Mouse (Mus musculus): ENCODE measurements at regions not wholly inside any gene's neighbourhood (a gene's known extent, or its start where the extent isn't known, plus 50 kb on each side); places are given as distances from the start of the nearest gene placed in this dataset.
A peak's percentile ranks its signal among the peaks of the same experiment; 100 is the strongest.

- DNase-seq: no peak
Measured at GRCm38 (mm10) chr13:58495390-58496073, 92.4 kb upstream of the Hnrnpk start.

GRCm38 (mm10) chr13:58494726-58495125, 91.6 kb upstream of the Hnrnpk start:
- DNase-seq: no peak

GRCm38 (mm10) chr13:58490829-58491228, 87.7 kb upstream of the Hnrnpk start:
- DNase-seq: no peak

GRCm38 (mm10) chr13:58485011-58485410, 81.9 kb upstream of the Hnrnpk start:
- no peak for DNase-seq

- no peak for DNase-seq
Measured at GRCm38 (mm10) chr13:58482701-58483100, 79.6 kb upstream of the Hnrnpk start.

GRCm38 (mm10) chr13:58480928-58481598, 77.9 kb upstream of the Hnrnpk start:
- DNase-seq: no peak

- no peak for DNase-seq
Measured at GRCm38 (mm10) chr13:58480388-58480927, 77.3 kb upstream of the Hnrnpk start.

GRCm38 (mm10) chr13:58478438-58478837, 75.3 kb upstream of the Hnrnpk start:
- no peak for DNase-seq

GRCm38 (mm10) chr13:58477253-58477652, 74.1 kb upstream of the Hnrnpk start:
- no peak for DNase-seq

GRCm38 (mm10) chr13:58476033-58476830, 73.1 kb upstream of the Hnrnpk start:
- no peak for DNase-seq

- DNase-seq: no peak
Measured at GRCm38 (mm10) chr13:58475495-58475894, 72.4 kb upstream of the Hnrnpk start.

GRCm38 (mm10) chr13:58472455-58472854, 69.3 kb upstream of the Hnrnpk start:
- DNase-seq: no peak

- peak; percentile 1 to 8 for DNase-seq
Measured at GRCm38 (mm10) chr13:58471704-58472103, 68.6 kb upstream of the Hnrnpk start.

GRCm38 (mm10) chr13:58469731-58470130, 66.6 kb upstream of the Hnrnpk start:
- no peak for DNase-seq

- no peak for DNase-seq
Measured at GRCm38 (mm10) chr13:58467097-58467642, 64.0 kb upstream of the Hnrnpk start.

GRCm38 (mm10) chr13:58465206-58466104, 62.3 kb upstream of the Hnrnpk start:
- DNase-seq: no peak
